Comparison of ENCODE assay signal across 17 mouse cellular contexts in genomic region chr8:35296936-35297335, GRCm38 (mm10).
"Had no signal": no experiment of that assay in that cellular context is flagged by ENCODE, and none has a peak within 500 bp of the region (broad histone marks: within the 10 kb centered on the region; RNA-seq: fewer than 3 reads in every experiment).

No protein-coding gene starts in this region.

- H3K4me1 ChIP-seq: liver, embryonic 15.5 days; megakaryocyte, embryonic 14.5 days; neural tube, embryonic 12.5 days had no signal

- H3K4me3 ChIP-seq: liver, embryonic 15.5 days; lung, embryonic 15.5 days; megakaryocyte, embryonic 14.5 days; midbrain, embryonic 13.5 days; neural tube, embryonic 12.5 days had no signal

- H3K9me3 ChIP-seq: liver, embryonic 15.5 days; lung, embryonic 15.5 days; midbrain, embryonic 13.5 days; neural tube, embryonic 12.5 days had no signal

- DNase-seq: liver, postnatal 0 days; lung, adult 2 months; lung, postnatal 14 days; lung, postnatal 36 days; right cerebral cortex, postnatal 14 days; thymus, adult 18-20 months; thymus, postnatal 14 days; thymus, postnatal 36 days had no signal

- H3K27me3 ChIP-seq: liver, embryonic 15.5 days; lung, embryonic 15.5 days; midbrain, embryonic 13.5 days; neural tube, embryonic 12.5 days had no signal

- H3K9ac ChIP-seq: liver, embryonic 15.5 days; liver, postnatal 0 days; lung, embryonic 15.5 days; midbrain, embryonic 13.5 days; neural tube, embryonic 12.5 days had no signal

- H3K27ac ChIP-seq: liver, embryonic 15.5 days; lung, embryonic 15.5 days; macrophage; midbrain, embryonic 13.5 days; neural tube, embryonic 12.5 days had no signal

- H3K36me3 ChIP-seq: liver, embryonic 15.5 days; lung, embryonic 15.5 days; midbrain, embryonic 13.5 days; neural tube, embryonic 12.5 days had no signal

- ATAC-seq: liver, postnatal 0 days; lung, postnatal 0 days; midbrain, embryonic 13.5 days; midbrain, embryonic 16.5 days had no signal

- H3K4me2 ChIP-seq: liver, embryonic 15.5 days; lung, embryonic 15.5 days; midbrain, embryonic 11.5 days; midbrain, embryonic 13.5 days; neural tube, embryonic 12.5 days had no signal
